Mouse (Mus musculus) cortical plate, adult 2 months (tissue): ENCODE measurements around the gene Zfp609.

Experiments used
- CTCF ChIP-seq: fragments of 200-500 bp; IDR thresholded peaks from 2 replicates; pipeline ENCODE4 v1.5.1; 2011; ENCODE audit warnings: mild to moderate bottlenecking, control low read depth, low read length; ENCODE audit not compliant: insufficient read depth; ENCODE audit errors: extremely low read depth
- POLR2A ChIP-seq: fragments of 200-500 bp; IDR thresholded peaks from 2 replicates; pipeline ENCODE4 v1.6.1; 2011; ENCODE audit warnings: mild to moderate bottlenecking, low read length, control low read depth; ENCODE audit not compliant: insufficient read depth; ENCODE audit errors: extremely low read depth

DNA sequence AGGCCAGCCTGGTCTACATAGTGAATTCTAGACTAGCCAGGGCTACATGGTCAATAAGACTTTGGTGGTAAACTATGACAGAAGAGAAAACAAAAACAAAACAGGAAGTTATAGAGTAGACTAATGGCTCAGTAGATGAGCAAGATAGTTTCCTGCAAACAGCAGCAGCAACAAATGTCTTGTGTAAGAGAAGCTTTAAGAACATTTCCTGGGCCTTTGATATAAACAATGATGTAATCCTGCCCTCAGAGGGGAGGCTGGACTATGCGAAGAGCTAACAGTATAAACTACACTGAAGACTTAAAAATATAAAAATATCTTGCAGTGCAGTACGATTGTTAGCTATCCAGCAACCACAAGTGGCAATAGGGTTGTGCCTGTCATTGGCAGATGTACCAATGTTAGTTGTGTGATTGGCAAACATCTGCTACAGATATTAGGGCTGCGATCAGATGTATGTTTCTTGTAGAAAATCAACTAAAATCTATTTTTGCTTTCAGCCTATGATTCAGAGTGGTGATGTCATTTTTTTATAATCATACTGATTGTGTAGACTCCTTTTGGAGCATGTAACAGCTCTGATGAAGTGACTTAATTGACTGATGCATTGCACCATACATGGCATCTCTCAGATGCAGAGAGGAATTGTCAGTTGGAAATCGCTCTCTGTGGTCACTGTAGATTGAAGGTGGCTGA lies 146.3 kb downstream of the Zfp609 start:
- TF ChIP-seq POLR2A (no peak), CTCF (no peak)
